Mouse (Mus musculus): ENCODE measurements around the gene Tcte2. TPM values are rescaled to one million over a fixed set of nuclear protein-coding genes. Genes with fewer than 3 reads are reported as not detected.

Gene Tcte2
- polyA plus RNA-seq, 1 experiment from 2014 or later: 3.9 TPM

DNA sequence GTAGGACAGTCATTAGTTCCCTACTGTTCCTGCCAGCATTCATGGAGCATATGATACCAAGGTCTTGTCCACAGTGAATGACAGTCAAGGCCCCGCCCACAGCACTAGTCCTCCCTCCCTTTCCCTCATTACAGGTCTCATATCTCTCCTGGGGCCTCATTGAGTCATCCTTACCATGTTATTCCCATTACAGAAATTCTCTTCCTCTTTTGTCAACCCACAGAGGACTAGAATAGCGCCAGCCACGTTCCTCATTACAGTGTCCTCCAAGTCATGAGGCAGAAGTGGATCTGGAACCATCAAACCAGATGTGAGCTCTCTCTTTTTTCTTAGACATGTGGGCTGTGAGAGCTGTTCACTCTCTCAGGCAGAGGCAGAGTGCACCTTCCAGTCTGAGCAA is 76.0 kb downstream of the Tcte2 start:
- Histone ChIP-seq H3K4me1 (ENCODE audit: insufficient read depth, low read depth, low read length) (no peaks in the 10 kb centered on the region; the same call in 1 of the 2 replicates), H3K9me3 (ENCODE audit: low read length) (no peaks in the 10 kb centered on the region), H3K36me3 (ENCODE audit: insufficient read depth, low read length) (no peaks in the 10 kb centered on the region), H3K9ac (replicated peaks; ENCODE audit: low read depth) (no peak overlapping the region), H3K4me3 (ENCODE audit: low read depth, low read length) (no peak overlapping the region), H3K27ac (ENCODE audit: low read length) (no peak overlapping the region), H3K27me3 (replicated peaks; ENCODE audit: insufficient read depth, low read length) (no peaks in the 10 kb centered on the region), H3K4me2 (replicated peaks; ENCODE audit: low read depth, low read length) (no peak overlapping the region)
- 90% methylated on average over 3 of the region's 3 CpGs for WGBS
- TF ChIP-seq CTCF (IDR thresholded peaks at IDR 0.05) (no peak), EP300 (IDR thresholded peaks at IDR 0.05) (no peak)
- DNase-seq (ENCODE audit: low spot score): peak; percentile 51
- no peak for ATAC-seq

DNA sequence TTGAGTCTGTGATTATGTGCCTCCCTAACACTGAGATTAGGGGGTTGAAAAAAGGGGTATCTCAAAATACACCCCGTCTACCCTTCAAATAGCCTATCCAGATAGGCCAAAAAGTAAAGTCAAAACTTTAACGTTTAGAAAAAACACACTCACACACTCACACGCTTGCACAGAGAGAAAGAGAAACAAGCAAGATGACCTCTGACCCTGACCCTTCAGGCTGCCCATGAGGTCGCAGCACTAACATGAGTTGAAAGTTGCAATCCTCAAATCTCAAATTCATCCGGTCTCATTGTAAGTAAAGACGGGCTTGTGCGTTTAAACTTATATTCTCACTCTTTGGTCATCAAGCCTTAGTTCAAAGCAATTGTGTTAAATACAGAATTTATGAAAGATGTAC is 77.4 kb downstream of the Tcte2 start:
- H3K4me1 ChIP-seq (ENCODE audit: insufficient read depth, low read depth, low read length): no peaks in the 10 kb centered on the region; the same call in 1 of the 2 replicates
- H3K9me3 ChIP-seq (ENCODE audit: low read length): no peaks in the 10 kb centered on the region
- no peak overlapping the region for H3K9ac ChIP-seq (replicated peaks; ENCODE audit: low read depth)
- no peaks in the 10 kb centered on the region for H3K27me3 ChIP-seq (replicated peaks; ENCODE audit: insufficient read depth, low read length)
- WGBS: 56% methylated on average over 7 of the region's 7 CpGs
- H3K27ac ChIP-seq (ENCODE audit: low read length): peak overlapping the region; percentile 52; the same call in 1 of the 2 replicates
- no peaks in the 10 kb centered on the region for H3K36me3 ChIP-seq (ENCODE audit: insufficient read depth, low read length)
- H3K4me3 ChIP-seq (ENCODE audit: low read depth, low read length): no peak overlapping the region
- H3K4me2 ChIP-seq (replicated peaks; ENCODE audit: low read depth, low read length): no peak overlapping the region
- ATAC-seq (no peak), DNase-seq (ENCODE audit: low spot score) (no peak)
- TF ChIP-seq EP300 (IDR thresholded peaks at IDR 0.05) (no peak), CTCF (IDR thresholded peaks at IDR 0.05) (no peak)

GRCm38 (mm10) chr17:13683411-13684174 is 78.0 kb downstream of the Tcte2 start:
- Histone ChIP-seq H3K36me3 (ENCODE audit: insufficient read depth, low read length) (no peaks in the 10 kb centered on the region), H3K4me1 (ENCODE audit: insufficient read depth, low read depth, low read length) (no peaks in the 10 kb centered on the region; the same call in 1 of the 2 replicates), H3K27me3 (replicated peaks; ENCODE audit: insufficient read depth, low read length) (no peaks in the 10 kb centered on the region), H3K27ac (ENCODE audit: low read length) (peak overlapping the region; percentile 96), H3K9ac (replicated peaks; ENCODE audit: low read depth) (peak overlapping the region; percentile 30), H3K4me3 (ENCODE audit: low read depth, low read length) (peak overlapping the region; percentile 32), H3K4me2 (replicated peaks; ENCODE audit: low read depth, low read length) (peak overlapping the region; percentile 47), H3K9me3 (ENCODE audit: low read length) (no peaks in the 10 kb centered on the region)
- peak; percentile 14 for TF ChIP-seq CTCF (IDR thresholded peaks at IDR 0.05)
- TF ChIP-seq EP300 (IDR thresholded peaks at IDR 0.05): peak; percentile 97
- 21% methylated on average over 15 of the region's 15 CpGs for WGBS
- peak; percentile 87 for ATAC-seq
- peak; percentile 98 for DNase-seq (ENCODE audit: low spot score)

DNA sequence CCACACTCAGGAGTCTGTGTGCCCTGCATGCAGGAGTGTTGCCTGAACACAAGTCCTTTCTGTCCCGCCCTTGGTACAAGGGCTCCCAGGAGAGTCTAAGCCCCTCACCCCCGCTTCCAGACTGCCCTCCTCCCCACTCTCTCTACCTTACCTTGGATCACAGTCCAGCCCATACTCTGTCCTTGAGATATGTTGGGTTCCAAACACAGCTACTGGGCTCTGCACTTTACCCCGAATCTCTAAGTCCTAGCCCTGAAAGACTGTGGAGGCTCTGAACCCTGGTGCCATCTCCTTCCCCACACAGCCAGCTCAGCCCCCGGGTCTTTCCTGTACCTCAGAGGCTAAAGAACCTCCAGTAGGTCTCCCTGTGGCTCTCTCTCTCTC is 78.6 kb downstream of the Tcte2 start:
- Histone ChIP-seq H3K4me3 (ENCODE audit: low read depth, low read length) (peak overlapping the region; percentile 32), H3K27ac (ENCODE audit: low read length) (peak overlapping the region; percentile 96), H3K4me2 (replicated peaks; ENCODE audit: low read depth, low read length) (peak overlapping the region; percentile 47), H3K27me3 (replicated peaks; ENCODE audit: insufficient read depth, low read length) (no peaks in the 10 kb centered on the region), H3K9me3 (ENCODE audit: low read length) (no peaks in the 10 kb centered on the region), H3K36me3 (ENCODE audit: insufficient read depth, low read length) (no peaks in the 10 kb centered on the region), H3K4me1 (ENCODE audit: insufficient read depth, low read depth, low read length) (no peaks in the 10 kb centered on the region; the same call in 1 of the 2 replicates), H3K9ac (replicated peaks; ENCODE audit: low read depth) (peak overlapping the region; percentile 30)
- ATAC-seq (no peak), DNase-seq (ENCODE audit: low spot score) (no peak)
- TF ChIP-seq CTCF (IDR thresholded peaks at IDR 0.05) (no peak), EP300 (IDR thresholded peaks at IDR 0.05) (no peak)
- 39% methylated on average over 4 of the region's 4 CpGs for WGBS

DNA sequence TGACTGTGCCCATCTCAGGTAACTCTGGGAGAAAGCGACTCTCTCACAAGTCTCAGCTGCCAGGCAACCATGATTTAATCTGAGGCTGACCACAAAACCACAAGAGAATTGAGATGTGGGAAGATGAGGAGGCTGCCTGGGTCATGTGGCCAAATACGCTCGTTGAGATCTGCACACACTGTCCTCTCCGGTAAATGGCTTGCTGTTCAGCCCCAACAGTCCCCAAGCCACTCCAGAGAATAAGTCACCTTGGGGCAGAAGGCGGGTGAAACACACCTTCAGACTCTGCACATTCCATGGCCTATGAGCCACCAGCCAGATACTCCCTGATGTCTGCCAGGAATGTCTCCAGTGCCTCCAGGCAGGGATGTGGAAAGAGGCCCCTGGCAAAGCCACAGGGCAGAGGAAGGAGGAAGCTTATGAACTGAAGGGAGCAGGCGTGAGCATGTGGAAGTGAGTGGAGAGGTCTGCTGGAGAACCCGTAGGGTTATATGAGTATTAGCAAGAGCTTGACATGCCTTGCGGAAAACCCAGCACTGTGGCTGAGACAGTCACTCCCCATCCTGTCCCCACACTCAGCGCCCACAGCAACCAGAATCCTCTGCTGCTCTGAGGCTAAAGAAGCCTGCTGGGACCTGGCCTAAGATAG is 79.1 kb downstream of the Tcte2 start:
- peak overlapping the region; percentile 47 for H3K4me2 ChIP-seq (replicated peaks; ENCODE audit: low read depth, low read length)
- peak overlapping the region; percentile 30 for H3K9ac ChIP-seq (replicated peaks; ENCODE audit: low read depth)
- H3K4me1 ChIP-seq (ENCODE audit: insufficient read depth, low read depth, low read length): no peaks in the 10 kb centered on the region; the same call in 1 of the 2 replicates
- no peaks in the 10 kb centered on the region for H3K9me3 ChIP-seq (ENCODE audit: low read length)
- TF ChIP-seq CTCF (IDR thresholded peaks at IDR 0.05) (peak; percentile 26; the same call in 1 of the 2 replicates), EP300 (IDR thresholded peaks at IDR 0.05) (peak; percentile 92)
- H3K4me3 ChIP-seq (ENCODE audit: low read depth, low read length): peak overlapping the region; percentile 32
- DNase-seq (ENCODE audit: low spot score) (peak; percentile 90), ATAC-seq (peak; percentile 64)
- WGBS: 28% methylated on average over 8 of the region's 9 CpGs
- H3K27me3 ChIP-seq (replicated peaks; ENCODE audit: insufficient read depth, low read length): no peaks in the 10 kb centered on the region
- H3K36me3 ChIP-seq (ENCODE audit: insufficient read depth, low read length): no peaks in the 10 kb centered on the region
- H3K27ac ChIP-seq (ENCODE audit: low read length): peak overlapping the region; percentile 96

- H3K27me3 ChIP-seq (replicated peaks; ENCODE audit: insufficient read depth, low read length): no peaks in the 10 kb centered on the region
- TF ChIP-seq CTCF (IDR thresholded peaks at IDR 0.05) (peak; percentile 66), EP300 (IDR thresholded peaks at IDR 0.05) (no peak)
- no peak overlapping the region; the same call in 1 of the 2 replicates for H3K4me2 ChIP-seq (replicated peaks; ENCODE audit: low read depth, low read length)
- ATAC-seq: no peak
- no peaks in the 10 kb centered on the region for H3K9me3 ChIP-seq (ENCODE audit: low read length)
- H3K9ac ChIP-seq (replicated peaks; ENCODE audit: low read depth): no peak overlapping the region
- H3K4me3 ChIP-seq (ENCODE audit: low read depth, low read length): 0 out of 2 replicates have a peak overlapping the region, but pooled peaks have one; percentile 32
- no peaks in the 10 kb centered on the region for H3K36me3 ChIP-seq (ENCODE audit: insufficient read depth, low read length)
- H3K27ac ChIP-seq (ENCODE audit: low read length): peak overlapping the region; percentile 96
- H3K4me1 ChIP-seq (ENCODE audit: insufficient read depth, low read depth, low read length): peaks cover 2% of the 10 kb centered on the region; the same call in 1 of the 2 replicates
- 81% methylated on average over 5 of the region's 6 CpGs for WGBS
- DNase-seq (ENCODE audit: low spot score): peak; percentile 40
Measured at GRCm38 (mm10) chr17:13681686-13682085, 79.9 kb downstream of the Tcte2 start.
